Mouse (Mus musculus): ENCODE data around the gene Iqcd. TPM values are rescaled to one million over a fixed set of nuclear protein-coding genes. Genes with fewer than 3 reads are reported as not detected.

The Iqcd gene
- polyA plus RNA-seq, 1 experiment from 2014 or later, result 0.67 TPM

DNA sequence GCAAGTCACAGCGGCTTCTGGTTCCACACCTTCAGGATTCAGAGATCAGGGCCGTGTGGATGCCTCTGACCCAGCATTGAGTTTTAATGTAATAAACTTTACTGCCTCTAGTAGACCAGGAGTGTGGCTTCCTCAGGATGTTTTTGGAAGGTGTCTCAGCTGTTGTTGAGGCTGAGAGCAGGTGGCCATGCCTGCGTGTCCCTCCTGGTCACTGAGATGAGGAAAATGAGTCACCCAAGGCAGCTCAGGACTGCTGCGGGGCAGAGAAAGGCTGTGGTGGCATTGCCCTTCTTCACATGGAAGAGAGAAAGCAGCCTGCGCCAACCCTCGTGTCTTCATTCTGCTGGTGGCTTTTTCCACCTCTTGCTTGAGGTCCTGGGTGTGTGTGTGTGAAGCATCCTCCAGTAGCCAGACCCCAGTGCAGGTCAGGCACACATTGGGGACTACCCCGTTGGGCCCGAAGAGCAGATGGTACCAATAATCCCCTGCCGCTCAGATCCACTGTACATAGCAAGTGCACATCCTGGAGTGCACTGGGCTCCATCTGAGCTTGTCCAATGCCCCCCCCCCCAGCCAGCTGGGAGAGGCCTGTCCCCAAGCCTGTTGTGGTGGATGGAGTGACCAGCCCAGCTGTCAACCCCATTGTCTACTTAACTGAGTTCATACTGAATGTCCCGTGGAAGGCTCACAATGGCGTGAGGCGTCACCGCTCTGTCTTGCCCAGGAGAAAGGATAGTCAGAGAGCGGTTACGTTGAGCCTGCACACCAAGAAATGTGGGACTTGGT, 38.9 kb downstream of the Iqcd start:
- Histone ChIP-seq H3K4me1 (ENCODE audit: control insufficient read depth, insufficient read depth, low read length) (0 out of 2 replicates have a peak, but pooled peaks cover 3% of the 10 kb centered on the region), H3K36me3 (ENCODE audit: control insufficient read depth, insufficient read depth, low read length) (peaks cover 21% of the 10 kb centered on the region; the same call in 1 of the 2 replicates), H3K4me3 (replicated peaks; ENCODE audit: low read length) (no peak overlapping the region), H3K27ac (ENCODE audit: low read length) (no peak overlapping the region), H3K9me3 (replicated peaks; ENCODE audit: control insufficient read depth, low read length) (peaks cover 6% of the 10 kb centered on the region; the same call in 1 of the 2 replicates), H3K4me2 (ENCODE audit: low read depth, low read length) (no peak overlapping the region), H3K27me3 (ENCODE audit: control insufficient read depth, insufficient read depth, low read length) (peaks cover 4% of the 10 kb centered on the region; the same call in 1 of the 2 replicates), H3K9ac (ENCODE audit: low read length) (no peak overlapping the region)
- ATAC-seq (ENCODE audit: insufficient read depth, low FRiP score), result no peak
- WGBS, result 88% methylated on average over 15 of the region's 15 CpGs

DNA sequence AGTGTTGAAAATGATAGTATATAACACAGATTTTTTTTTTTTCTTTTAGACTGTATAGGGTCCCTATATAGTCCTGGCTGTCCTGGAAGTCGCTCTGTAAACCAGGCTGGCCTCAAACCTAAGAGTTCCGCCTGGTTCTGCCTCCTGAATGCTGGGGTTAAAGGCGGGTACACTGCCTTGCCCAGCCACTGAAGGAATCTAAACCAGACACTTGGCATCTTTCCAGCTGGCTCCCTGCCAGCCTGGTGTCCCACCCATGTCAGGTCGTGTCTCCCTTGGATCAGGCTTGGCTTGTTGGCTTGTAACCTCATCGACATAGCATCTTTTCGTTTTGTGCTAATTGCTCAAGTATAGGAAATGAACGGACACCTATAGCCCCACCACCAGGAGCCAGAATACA, 39.8 kb downstream of the Iqcd start:
- Histone ChIP-seq H3K27me3 (ENCODE audit: control insufficient read depth, insufficient read depth, low read length) (peaks cover 4% of the 10 kb centered on the region; the same call in 1 of the 2 replicates), H3K36me3 (ENCODE audit: control insufficient read depth, insufficient read depth, low read length) (peaks cover 19% of the 10 kb centered on the region; the same call in 1 of the 2 replicates), H3K4me3 (replicated peaks; ENCODE audit: low read length) (no peak overlapping the region), H3K9ac (ENCODE audit: low read length) (no peak overlapping the region), H3K9me3 (replicated peaks; ENCODE audit: control insufficient read depth, low read length) (peaks cover 6% of the 10 kb centered on the region; the same call in 1 of the 2 replicates), H3K4me1 (ENCODE audit: control insufficient read depth, insufficient read depth, low read length) (0 out of 2 replicates have a peak, but pooled peaks cover 3% of the 10 kb centered on the region), H3K27ac (ENCODE audit: low read length) (no peak overlapping the region), H3K4me2 (ENCODE audit: low read depth, low read length) (no peak overlapping the region)
- WGBS, result 53% methylated on average over 7 of the region's 7 CpGs
- ATAC-seq (ENCODE audit: insufficient read depth, low FRiP score), result no peak

DNA sequence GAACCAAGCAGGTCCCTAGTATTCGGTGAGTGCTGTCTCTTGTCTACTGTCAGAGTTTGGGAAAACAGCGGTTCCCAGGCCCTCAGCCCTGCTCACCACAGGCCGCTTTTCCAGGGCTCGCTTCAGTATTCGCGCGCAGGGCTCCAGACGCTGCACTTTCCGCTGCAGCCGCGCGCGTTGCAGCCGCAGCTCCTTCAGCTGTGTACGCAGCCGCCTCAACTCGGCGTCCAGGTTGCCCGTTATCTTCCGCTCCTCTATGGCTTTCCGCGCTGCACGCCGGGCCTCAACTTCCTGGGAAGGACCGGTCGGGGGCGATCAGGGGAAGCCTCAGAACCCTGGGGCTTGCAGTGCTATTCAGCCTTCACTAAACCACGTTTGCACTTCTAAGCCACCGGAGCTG, 42.3 kb downstream of the Iqcd start:
- ATAC-seq (ENCODE audit: insufficient read depth, low FRiP score), result no peak
- Histone ChIP-seq H3K9me3 (replicated peaks; ENCODE audit: control insufficient read depth, low read length) (peaks cover 6% of the 10 kb centered on the region; the same call in 1 of the 2 replicates), H3K27ac (ENCODE audit: low read length) (no peak overlapping the region), H3K9ac (ENCODE audit: low read length) (no peak overlapping the region), H3K27me3 (ENCODE audit: control insufficient read depth, insufficient read depth, low read length) (peaks cover 4% of the 10 kb centered on the region; the same call in 1 of the 2 replicates), H3K4me3 (replicated peaks; ENCODE audit: low read length) (0 out of 2 replicates have a peak overlapping the region, but pooled peaks have one; percentile 1), H3K4me2 (ENCODE audit: low read depth, low read length) (0 out of 2 replicates have a peak overlapping the region, but pooled peaks have one; percentile 16), H3K36me3 (ENCODE audit: control insufficient read depth, insufficient read depth, low read length) (peaks cover 3% of the 10 kb centered on the region; the same call in 1 of the 2 replicates), H3K4me1 (ENCODE audit: control insufficient read depth, insufficient read depth, low read length) (0 out of 2 replicates have a peak, but pooled peaks cover 3% of the 10 kb centered on the region)
- 10% methylated on average over 29 of the region's 29 CpGs for WGBS

DNA sequence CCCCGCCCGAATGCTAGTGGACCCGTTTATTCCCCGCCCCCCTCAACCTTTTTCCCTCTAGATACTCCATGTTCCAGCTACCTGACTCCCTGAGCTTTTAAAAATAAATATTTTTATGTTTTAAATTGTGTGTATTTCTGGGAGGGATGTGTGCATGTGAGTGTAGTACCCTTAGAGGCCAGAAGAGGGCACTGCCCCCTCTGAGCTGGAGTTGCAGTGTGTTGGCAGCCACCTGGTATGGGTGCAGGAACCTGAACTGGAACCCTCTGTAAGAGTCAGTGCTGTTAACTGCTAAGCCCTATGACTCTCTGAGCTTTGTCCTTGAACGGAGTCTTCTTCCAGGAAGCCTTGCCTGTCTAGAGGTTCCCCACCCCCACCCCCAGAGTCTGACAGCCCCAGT, 43.1 kb downstream of the Iqcd start:
- no peak for ATAC-seq (ENCODE audit: insufficient read depth, low FRiP score)
- Histone ChIP-seq H3K9me3 (replicated peaks; ENCODE audit: control insufficient read depth, low read length) (peaks cover 6% of the 10 kb centered on the region; the same call in 1 of the 2 replicates), H3K9ac (ENCODE audit: low read length) (no peak overlapping the region), H3K4me1 (ENCODE audit: control insufficient read depth, insufficient read depth, low read length) (0 out of 2 replicates have a peak, but pooled peaks cover 3% of the 10 kb centered on the region), H3K4me2 (ENCODE audit: low read depth, low read length) (no peak overlapping the region), H3K27ac (ENCODE audit: low read length) (no peak overlapping the region), H3K27me3 (ENCODE audit: control insufficient read depth, insufficient read depth, low read length) (peaks cover 4% of the 10 kb centered on the region; the same call in 1 of the 2 replicates), H3K4me3 (replicated peaks; ENCODE audit: low read length) (no peak overlapping the region), H3K36me3 (ENCODE audit: control insufficient read depth, insufficient read depth, low read length) (no peaks in the 10 kb centered on the region)
- WGBS, result 87% methylated on average over 5 of the region's 5 CpGs

DNA sequence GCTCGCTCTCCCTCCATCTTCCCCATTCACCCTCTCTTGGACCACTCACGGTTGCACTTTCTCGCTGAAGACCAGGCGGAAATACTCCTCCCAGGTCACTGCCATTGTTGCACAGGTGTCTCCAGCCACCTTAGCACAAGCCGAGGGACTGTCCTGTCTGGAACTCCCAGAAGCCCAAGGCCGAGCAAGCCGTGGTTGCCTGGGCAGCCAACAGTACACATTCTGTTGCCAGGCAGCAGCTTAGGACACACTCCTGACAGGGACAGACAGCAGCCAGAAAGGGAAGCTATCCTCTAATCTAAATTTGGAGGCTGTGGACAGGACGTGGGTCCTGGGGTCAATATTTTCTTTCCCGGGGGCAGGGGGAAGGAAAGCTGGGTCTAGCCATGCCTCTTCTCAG, 45.3 kb downstream of the Iqcd start, which contains the start of gene Cfap73:
TSS of gene Cfap73 (minus strand) at position 105 of the 400 bp plus-strand sequence.
- H3K27me3 ChIP-seq (ENCODE audit: control insufficient read depth, insufficient read depth, low read length), result peaks cover 4% of the 10 kb centered on the region; the same call in 1 of the 2 replicates
- H3K27ac ChIP-seq (ENCODE audit: low read length), result no peak within 1 kb of the TSS
- no peak for ATAC-seq (ENCODE audit: insufficient read depth, low FRiP score)
- peaks cover 6% of the 10 kb centered on the region; the same call in 1 of the 2 replicates for H3K9me3 ChIP-seq (replicated peaks; ENCODE audit: control insufficient read depth, low read length)
- 39% methylated on average over 9 of the region's 9 CpGs for WGBS
- no peaks in the 10 kb centered on the region for H3K36me3 ChIP-seq (ENCODE audit: control insufficient read depth, insufficient read depth, low read length)
- H3K4me3 ChIP-seq (replicated peaks; ENCODE audit: low read length), result no peak within 1 kb of the TSS
- H3K4me1 ChIP-seq (ENCODE audit: control insufficient read depth, insufficient read depth, low read length), result no peaks in the 10 kb centered on the region
- no peak within 1 kb of the TSS for H3K4me2 ChIP-seq (ENCODE audit: low read depth, low read length)
- no peak within 1 kb of the TSS for H3K9ac ChIP-seq (ENCODE audit: low read length)

DNA sequence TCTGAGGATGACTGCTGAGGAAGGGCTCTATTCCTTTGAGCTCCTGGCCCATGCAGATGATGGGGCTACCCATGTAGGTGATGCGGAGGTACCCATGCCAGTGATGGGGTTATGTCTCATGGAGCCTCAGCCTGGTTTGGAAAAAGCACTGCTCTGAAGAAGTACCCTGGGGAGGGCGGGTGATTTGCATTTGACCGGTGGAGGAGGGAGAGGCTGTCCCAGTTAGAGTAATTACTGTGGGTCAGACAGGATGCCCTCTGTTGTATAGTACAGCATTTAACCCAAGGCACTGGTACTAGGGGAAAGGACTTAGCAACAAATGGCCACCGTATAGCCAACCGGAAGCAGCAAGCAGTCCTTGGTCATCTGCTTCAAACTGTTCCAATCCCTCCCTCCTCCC, 46.0 kb downstream of the Iqcd start:
- no peaks in the 10 kb centered on the region for H3K4me1 ChIP-seq (ENCODE audit: control insufficient read depth, insufficient read depth, low read length)
- WGBS, result 41% methylated on average over 5 of the region's 5 CpGs
- peaks cover 6% of the 10 kb centered on the region; the same call in 1 of the 2 replicates for H3K9me3 ChIP-seq (replicated peaks; ENCODE audit: control insufficient read depth, low read length)
- ATAC-seq (ENCODE audit: insufficient read depth, low FRiP score), result no peak
- H3K36me3 ChIP-seq (ENCODE audit: control insufficient read depth, insufficient read depth, low read length), result no peaks in the 10 kb centered on the region
- H3K27me3 ChIP-seq (ENCODE audit: control insufficient read depth, insufficient read depth, low read length), result peaks cover under 1% of the 10 kb centered on the region; the same call in 1 of the 2 replicates
- H3K27ac ChIP-seq (ENCODE audit: low read length), result no peak overlapping the region
- H3K4me2 ChIP-seq (ENCODE audit: low read depth, low read length), result no peak overlapping the region
- no peak overlapping the region for H3K4me3 ChIP-seq (replicated peaks; ENCODE audit: low read length)
- H3K9ac ChIP-seq (ENCODE audit: low read length), result no peak overlapping the region

DNA sequence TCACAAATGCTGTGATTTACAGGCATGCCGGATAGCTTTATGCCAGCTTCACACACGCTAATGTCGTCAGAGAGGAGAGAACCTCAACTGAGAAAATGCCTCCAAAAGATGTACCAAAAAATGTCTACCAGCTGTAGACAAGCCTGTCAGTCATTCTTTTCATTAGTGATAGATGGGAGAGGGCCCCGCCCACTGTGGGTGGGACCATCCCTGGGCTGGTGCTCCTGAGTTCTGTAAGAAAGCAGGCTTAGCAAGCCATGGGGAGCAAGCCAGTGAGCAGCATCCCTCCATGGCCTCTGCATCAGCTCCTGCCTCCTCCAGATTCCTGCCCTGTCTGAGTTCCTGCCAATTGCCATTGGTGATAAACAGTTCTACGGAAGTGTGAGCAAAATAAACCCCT, 46.8 kb downstream of the Iqcd start:
- Histone ChIP-seq H3K4me3 (replicated peaks; ENCODE audit: low read length) (no peak overlapping the region), H3K9me3 (replicated peaks; ENCODE audit: control insufficient read depth, low read length) (peaks cover 6% of the 10 kb centered on the region; the same call in 1 of the 2 replicates), H3K27me3 (ENCODE audit: control insufficient read depth, insufficient read depth, low read length) (no peaks in the 10 kb centered on the region), H3K4me1 (ENCODE audit: control insufficient read depth, insufficient read depth, low read length) (no peaks in the 10 kb centered on the region), H3K27ac (ENCODE audit: low read length) (no peak overlapping the region), H3K36me3 (ENCODE audit: control insufficient read depth, insufficient read depth, low read length) (no peaks in the 10 kb centered on the region), H3K9ac (ENCODE audit: low read length) (no peak overlapping the region), H3K4me2 (ENCODE audit: low read depth, low read length) (no peak overlapping the region)
- no peak for ATAC-seq (ENCODE audit: insufficient read depth, low FRiP score)
- WGBS, result 78% methylated on average over 5 of the region's 5 CpGs

DNA sequence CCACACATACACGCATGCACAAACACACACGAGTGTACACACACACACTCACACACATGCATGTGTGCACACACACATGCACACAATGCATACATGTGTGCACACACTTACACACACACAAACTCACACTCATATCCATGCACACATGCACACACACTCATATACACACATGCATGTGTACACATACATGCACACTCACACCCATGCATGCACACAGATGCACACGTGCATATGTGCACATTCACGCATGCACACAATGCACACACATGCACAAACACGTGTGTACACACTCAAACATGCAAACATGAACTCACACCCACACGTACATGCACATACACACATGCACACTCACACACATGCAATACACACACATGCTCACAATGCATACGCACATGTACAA, 51.3 kb downstream of the Iqcd start:
- WGBS, result 88% methylated on average over 7 of the region's 7 CpGs

More for the DNA sequence above, 51.3 kb downstream of the Iqcd start:
- no peaks in the 10 kb centered on the region for H3K36me3 ChIP-seq (ENCODE audit: control insufficient read depth, insufficient read depth, low read length)
- no peak overlapping the region for H3K27ac ChIP-seq (ENCODE audit: low read length)
- H3K9ac ChIP-seq (ENCODE audit: low read length), result no peak overlapping the region
- H3K9me3 ChIP-seq (replicated peaks; ENCODE audit: control insufficient read depth, low read length), result no peaks in the 10 kb centered on the region
- H3K4me1 ChIP-seq (ENCODE audit: control insufficient read depth, insufficient read depth, low read length), result no peaks in the 10 kb centered on the region
- ATAC-seq (ENCODE audit: insufficient read depth, low FRiP score), result no peak
- H3K27me3 ChIP-seq (ENCODE audit: control insufficient read depth, insufficient read depth, low read length), result no peaks in the 10 kb centered on the region
- no peak overlapping the region for H3K4me3 ChIP-seq (replicated peaks; ENCODE audit: low read length)
- H3K4me2 ChIP-seq (ENCODE audit: low read depth, low read length), result no peak overlapping the region
